Mouse (Mus musculus) embryonic facial prominence, embryonic 11.5 days (tissue): ENCODE data around the gene Vegfd. TPM values are rescaled to one million over a fixed set of nuclear protein-coding genes. Genes with fewer than 3 reads are reported as not detected.

Experiments
- ATAC-seq: fragments of 200-750 bp; cut with Nextera tagmentation; replicated peaks from 2 replicates; pipeline ENCODE4 v1.8.0; 2017; ENCODE audit warnings: low read depth; ENCODE audit not compliant: insufficient number of reproducible peaks, low FRiP score, low TSS enrichment
- DNase-seq: peaks from one replicate; pipeline ENCODE4 v3.0.0-alpha.2; 2015; ENCODE audit warnings: low spot score
- H3K27ac ChIP-seq: fragments of 300-500 bp; sonication (generic); replicated peaks from 2 replicates; pipeline ENCODE4 v1.5.1; 2014; ENCODE audit warnings: mild to moderate bottlenecking, low read depth, low read length, control low read depth
- H3K27me3 ChIP-seq: fragments of 300-500 bp; sonication (generic); 2 replicates; pipeline ENCODE4 v1.6.1; 2014; ENCODE audit warnings: mild to moderate bottlenecking, low read length, moderate library complexity, mixed read lengths; ENCODE audit not compliant: control insufficient read depth, insufficient read depth
- H3K36me3 ChIP-seq: fragments of 300-500 bp; sonication (generic); replicated peaks from 2 replicates; pipeline ENCODE4 v1.6.1; 2014; ENCODE audit warnings: low read depth, mild to moderate bottlenecking, low read length, moderate library complexity, mixed read lengths; ENCODE audit not compliant: control insufficient read depth, insufficient read depth
- H3K4me1 ChIP-seq: fragments of 300-500 bp; sonication (generic); 2 replicates; pipeline ENCODE4 v1.6.1; 2014; ENCODE audit warnings: low read length, mixed read lengths; ENCODE audit not compliant: control insufficient read depth, insufficient read depth
- H3K4me2 ChIP-seq: fragments of 300-500 bp; sonication (generic); 2 replicates; pipeline ENCODE4 v1.6.1; 2014; ENCODE audit warnings: low read depth, mild to moderate bottlenecking, control low read depth, low read length, moderate library complexity
- H3K4me3 ChIP-seq: fragments of 300-500 bp; sonication (generic); 2 replicates; pipeline ENCODE4 v1.5.1; 2014; ENCODE audit warnings: low read depth, low read length, control low read depth
- H3K9ac ChIP-seq: fragments of 300-500 bp; sonication (generic); replicated peaks from 2 replicates; pipeline ENCODE4 v1.6.1; 2014; ENCODE audit warnings: mild to moderate bottlenecking, control low read depth, low read length
- H3K9me3 ChIP-seq: fragments of 300-500 bp; sonication (generic); replicated peaks from 2 replicates; pipeline ENCODE4 v1.6.1; 2016; ENCODE audit warnings: mild to moderate bottlenecking, low read length, inconsistent platforms, mixed read lengths; ENCODE audit not compliant: control insufficient read depth
- WGBS: fragments of 180-500 bp; shearing (Covaris S2); extraction: QIAGEN DNeasy Blood & Tissue Kit; methylation state at CpG from one replicate; pipeline ENCODE4 v1.1.7; 2014; 5-methylcytosine and 5-hydroxymethylcytosine counted together
- polyA plus RNA-seq: library from polyadenylated mRNA; unstranded; fragments of >200 nt; fragmentation: Nextera tagmentation; extraction: Ambion mirVana; gene quantifications from 2 replicates; pipeline ENCODE4 v1.2.1, GENCODE M21; 2014

Gene Vegfd
- polyA plus RNA-seq, 1 experiment from 2014 or later, result 4.1 TPM

GRCm38 (mm10) chrX:164370576-164370975 is 2.6 kb upstream of the Vegfd start:
- no peaks in the 10 kb centered on the region for H3K36me3 ChIP-seq
- H3K4me1 ChIP-seq, result no peaks in the 10 kb centered on the region
- H3K4me3 ChIP-seq, result no peak overlapping the region
- H3K9me3 ChIP-seq, result no peaks in the 10 kb centered on the region
- 82% methylated on average over 3 of the region's 3 CpGs for WGBS
- ATAC-seq (no peak), DNase-seq (no peak)
- H3K4me2 ChIP-seq, result no peak overlapping the region
- no peak overlapping the region for H3K27ac ChIP-seq
- H3K9ac ChIP-seq, result no peak overlapping the region
- no peaks in the 10 kb centered on the region for H3K27me3 ChIP-seq

- no peak overlapping the region for H3K4me2 ChIP-seq
- no peak for ATAC-seq
These were observed 1.4 kb downstream of the Vegfd start for GRCm38 (mm10) chrX:164374586-164374985.

DNA sequence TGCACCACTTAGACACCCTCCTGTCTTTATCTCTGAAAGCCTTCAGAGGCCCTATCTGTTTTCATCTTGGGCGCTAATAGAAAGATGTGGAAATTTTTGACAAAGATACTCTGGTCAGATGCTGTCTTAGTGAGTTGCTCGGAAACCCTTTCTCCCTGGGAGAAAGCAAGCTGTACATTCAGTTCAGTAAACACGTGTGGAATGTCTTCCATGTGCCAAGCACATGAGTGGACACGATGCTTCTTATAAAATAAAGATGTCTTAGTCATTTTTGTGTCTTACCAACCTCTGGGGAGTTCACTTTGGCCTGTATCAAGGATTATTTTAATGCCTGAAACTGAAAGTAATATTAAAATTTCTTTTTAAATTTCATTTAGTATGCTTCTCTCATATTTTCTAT is 6.5 kb downstream of the Vegfd start:
- no peaks in the 10 kb centered on the region for H3K9me3 ChIP-seq
- 88% methylated on average over 4 of the region's 4 CpGs for WGBS
- DNase-seq (no peak), ATAC-seq (no peak)
- no peak overlapping the region for H3K4me3 ChIP-seq
- no peak overlapping the region for H3K4me2 ChIP-seq
- no peaks in the 10 kb centered on the region for H3K36me3 ChIP-seq
- no peaks in the 10 kb centered on the region for H3K4me1 ChIP-seq
- H3K27me3 ChIP-seq, result no peaks in the 10 kb centered on the region
- no peak overlapping the region for H3K9ac ChIP-seq
- H3K27ac ChIP-seq, result no peak overlapping the region

More at GRCm38 (mm10) chrX:164374586-164374985, 1.4 kb downstream of the Vegfd start:
- no peaks in the 10 kb centered on the region for H3K4me1 ChIP-seq
- no peaks in the 10 kb centered on the region for H3K27me3 ChIP-seq
- no peak overlapping the region for H3K9ac ChIP-seq
- H3K36me3 ChIP-seq, result no peaks in the 10 kb centered on the region
- 40% methylated on average over 5 of the region's 5 CpGs for WGBS
- H3K27ac ChIP-seq, result no peak overlapping the region
- no peak overlapping the region for H3K4me3 ChIP-seq
- no peaks in the 10 kb centered on the region for H3K9me3 ChIP-seq
- DNase-seq, result peak; percentile 51

GRCm38 (mm10) chrX:164381618-164382408 is 8.6 kb downstream of the Vegfd start:
- no peaks in the 10 kb centered on the region for H3K36me3 ChIP-seq
- DNase-seq (peak; percentile 87), ATAC-seq (peak; percentile 99)
- 19% methylated on average over 28 of the region's 33 CpGs for WGBS
- no peaks in the 10 kb centered on the region for H3K4me1 ChIP-seq
- H3K4me3 ChIP-seq, result peak overlapping the region; percentile 26
- H3K4me2 ChIP-seq, result peak overlapping the region; percentile 43
- no peak overlapping the region for H3K27ac ChIP-seq
- no peaks in the 10 kb centered on the region for H3K9me3 ChIP-seq
- H3K27me3 ChIP-seq, result no peaks in the 10 kb centered on the region
- no peak overlapping the region for H3K9ac ChIP-seq

GRCm38 (mm10) chrX:164394091-164394490 is 20.9 kb downstream of the Vegfd start:
- Histone ChIP-seq H3K27ac (no peak overlapping the region), H3K4me3 (no peak overlapping the region), H3K9me3 (no peaks in the 10 kb centered on the region), H3K4me1 (no peaks in the 10 kb centered on the region), H3K36me3 (no peaks in the 10 kb centered on the region), H3K9ac (no peak overlapping the region), H3K4me2 (no peak overlapping the region), H3K27me3 (no peaks in the 10 kb centered on the region)
- 87% methylated on average over 4 of the region's 4 CpGs for WGBS
- ATAC-seq, result no peak
- no peak for DNase-seq

- WGBS, result 60% methylated on average over 3 of the region's 3 CpGs
- Histone ChIP-seq H3K36me3 (no peaks in the 10 kb centered on the region), H3K4me2 (no peak overlapping the region), H3K27me3 (no peaks in the 10 kb centered on the region), H3K4me1 (no peaks in the 10 kb centered on the region), H3K27ac (no peak overlapping the region), H3K9ac (no peak overlapping the region), H3K9me3 (no peaks in the 10 kb centered on the region), H3K4me3 (no peak overlapping the region)
- ATAC-seq, result no peak
- peak; percentile 56 for DNase-seq
These were observed 25.3 kb downstream of the Vegfd start for GRCm38 (mm10) chrX:164398456-164398855.

DNA sequence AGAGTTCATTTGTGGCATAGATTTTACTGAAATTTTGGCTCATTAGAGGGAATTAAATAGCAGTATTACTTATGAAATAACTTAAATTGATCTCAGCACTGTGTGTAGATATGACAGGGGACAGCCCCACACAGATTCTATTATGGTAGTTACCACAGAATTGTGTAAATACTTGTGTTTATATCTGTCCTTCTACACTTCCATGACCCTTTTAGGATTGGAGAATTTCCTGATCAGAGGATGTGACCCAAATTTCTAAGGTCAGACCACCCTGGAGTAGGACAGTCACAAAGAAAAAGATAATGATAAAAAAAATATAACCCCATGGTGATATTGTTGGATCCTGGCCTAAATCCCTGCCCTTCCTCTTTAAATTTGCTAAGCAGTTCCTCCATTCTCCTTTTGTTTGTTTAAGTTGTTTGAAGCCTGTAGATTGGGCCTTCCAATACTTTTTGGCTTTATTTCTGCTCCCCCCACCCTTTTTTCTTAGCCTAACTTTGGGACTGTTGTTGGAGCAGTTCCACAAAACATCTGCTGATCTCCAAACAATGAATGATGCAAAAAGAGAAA is 32.0 kb downstream of the Vegfd start:
- Histone ChIP-seq H3K27ac (no peak overlapping the region), H3K36me3 (no peaks in the 10 kb centered on the region), H3K4me2 (no peak overlapping the region), H3K9ac (no peak overlapping the region), H3K4me1 (no peaks in the 10 kb centered on the region), H3K4me3 (no peak overlapping the region), H3K9me3 (no peaks in the 10 kb centered on the region), H3K27me3 (no peaks in the 10 kb centered on the region)
- ATAC-seq (no peak), DNase-seq (no peak)
